Mouse (Mus musculus): Measurements from ENCODE around the gene Cpa5. TPM values are rescaled to one million over a fixed set of nuclear protein-coding genes. Genes with fewer than 3 reads are reported as not detected.

Cpa5 gene
- polyA plus RNA-seq, 1 experiment from 2014 or later, result 0.10 TPM

- WGBS, result 21% methylated on average over 17 of the region's 17 CpGs
- Histone ChIP-seq H3K4me3 (no peak overlapping the region), H3K36me3 (ENCODE audit: poor library complexity, severe bottlenecking) (no peaks in the 10 kb centered on the region), H3K27ac (peak overlapping the region; percentile 87), H3K4me2 (peak overlapping the region; percentile 45), H3K9ac (peak overlapping the region; percentile 50), H3K27me3 (no peaks in the 10 kb centered on the region), H3K4me1 (peaks cover 27% of the 10 kb centered on the region), H3K9me3 (replicated peaks) (no peaks in the 10 kb centered on the region)
- peak; percentile 73 for ATAC-seq
Observed at GRCm38 (mm10) chr6:30579961-30580840, 30.6 kb upstream of the Cpa5 start.

- Histone ChIP-seq H3K9ac (peak overlapping the region; percentile 50), H3K4me1 (peaks cover 27% of the 10 kb centered on the region), H3K9me3 (replicated peaks) (no peaks in the 10 kb centered on the region), H3K27ac (peak overlapping the region; percentile 87), H3K27me3 (no peaks in the 10 kb centered on the region), H3K4me3 (no peak overlapping the region), H3K36me3 (ENCODE audit: poor library complexity, severe bottlenecking) (no peaks in the 10 kb centered on the region), H3K4me2 (peak overlapping the region; percentile 45)
- WGBS, result 19% methylated on average over 8 of the region's 8 CpGs
- ATAC-seq, result peak; percentile 62
Observed at GRCm38 (mm10) chr6:30580841-30581176, 30.0 kb upstream of the Cpa5 start.

GRCm38 (mm10) chr6:30586886-30587442 lies 23.8 kb upstream of the Cpa5 start:
- Histone ChIP-seq H3K27me3 (no peaks in the 10 kb centered on the region), H3K9me3 (replicated peaks) (no peaks in the 10 kb centered on the region), H3K4me3 (no peak overlapping the region), H3K36me3 (ENCODE audit: poor library complexity, severe bottlenecking) (no peaks in the 10 kb centered on the region), H3K4me1 (peaks cover 14% of the 10 kb centered on the region), H3K27ac (peak overlapping the region; percentile 35; the same call in 1 of the 2 replicates), H3K4me2 (no peak overlapping the region), H3K9ac (no peak overlapping the region)
- ATAC-seq, result 0 out of 2 replicates have a peak, but pooled peaks have one; percentile 51
- WGBS, result 60% methylated on average over 7 of the region's 7 CpGs

- WGBS, result 55% methylated on average over 2 of the region's 2 CpGs
- Histone ChIP-seq H3K9me3 (replicated peaks) (no peaks in the 10 kb centered on the region), H3K36me3 (ENCODE audit: poor library complexity, severe bottlenecking) (no peaks in the 10 kb centered on the region), H3K9ac (no peak overlapping the region), H3K27ac (no peak overlapping the region), H3K4me2 (no peak overlapping the region), H3K4me1 (peaks cover 11% of the 10 kb centered on the region), H3K4me3 (no peak overlapping the region), H3K27me3 (no peaks in the 10 kb centered on the region)
- no peak for ATAC-seq
Observed at GRCm38 (mm10) chr6:30589819-30590218, 21.0 kb upstream of the Cpa5 start.

GRCm38 (mm10) chr6:30591851-30592404 lies 18.9 kb upstream of the Cpa5 start:
- Histone ChIP-seq H3K9ac (no peak overlapping the region), H3K9me3 (replicated peaks) (no peaks in the 10 kb centered on the region), H3K4me3 (no peak overlapping the region), H3K36me3 (ENCODE audit: poor library complexity, severe bottlenecking) (no peaks in the 10 kb centered on the region), H3K4me1 (peaks cover 7% of the 10 kb centered on the region), H3K27ac (no peak overlapping the region), H3K4me2 (no peak overlapping the region), H3K27me3 (no peaks in the 10 kb centered on the region)
- ATAC-seq, result no peak
- WGBS, result 86% methylated on average over 5 of the region's 5 CpGs

- Histone ChIP-seq H3K4me2 (no peak overlapping the region), H3K9me3 (replicated peaks) (no peaks in the 10 kb centered on the region), H3K36me3 (ENCODE audit: poor library complexity, severe bottlenecking) (no peaks in the 10 kb centered on the region), H3K27me3 (no peaks in the 10 kb centered on the region), H3K4me3 (no peak overlapping the region), H3K9ac (no peak overlapping the region), H3K27ac (0 out of 2 replicates have a peak overlapping the region, but pooled peaks have one; percentile 14), H3K4me1 (peaks cover 2% of the 10 kb centered on the region)
- no peak for ATAC-seq
- WGBS, result 70% methylated on average over 10 of the region's 10 CpGs
Observed at GRCm38 (mm10) chr6:30592417-30592974, 18.3 kb upstream of the Cpa5 start.

- Histone ChIP-seq H3K9me3 (replicated peaks) (no peaks in the 10 kb centered on the region), H3K9ac (no peak overlapping the region), H3K4me3 (no peak overlapping the region), H3K4me1 (no peaks in the 10 kb centered on the region), H3K27me3 (no peaks in the 10 kb centered on the region), H3K27ac (no peak overlapping the region), H3K36me3 (ENCODE audit: poor library complexity, severe bottlenecking) (no peaks in the 10 kb centered on the region), H3K4me2 (no peak overlapping the region)
- ATAC-seq, result no peak
- 85% methylated on average over 7 of the region's 7 CpGs for WGBS
Observed at GRCm38 (mm10) chr6:30594364-30594763, 16.4 kb upstream of the Cpa5 start.

- Histone ChIP-seq H3K4me3 (no peak overlapping the region), H3K4me2 (no peak overlapping the region), H3K9me3 (replicated peaks) (no peaks in the 10 kb centered on the region), H3K27ac (no peak overlapping the region), H3K36me3 (ENCODE audit: poor library complexity, severe bottlenecking) (no peaks in the 10 kb centered on the region), H3K4me1 (no peaks in the 10 kb centered on the region), H3K27me3 (no peaks in the 10 kb centered on the region), H3K9ac (no peak overlapping the region)
- ATAC-seq, result no peak
- WGBS, result 89% methylated on average over 8 of the region's 8 CpGs
Observed at GRCm38 (mm10) chr6:30596230-30596898, 14.4 kb upstream of the Cpa5 start.

- H3K4me1 ChIP-seq, result no peaks in the 10 kb centered on the region
- no peaks in the 10 kb centered on the region for H3K9me3 ChIP-seq (replicated peaks)
- no peak overlapping the region for H3K4me2 ChIP-seq
- no peak overlapping the region for H3K27ac ChIP-seq
- no peak overlapping the region for H3K9ac ChIP-seq
- no peaks in the 10 kb centered on the region for H3K27me3 ChIP-seq
- H3K36me3 ChIP-seq (ENCODE audit: poor library complexity, severe bottlenecking), result no peaks in the 10 kb centered on the region
- 77% methylated on average over 3 of the region's 3 CpGs for WGBS
- no peak for ATAC-seq
- H3K4me3 ChIP-seq, result no peak overlapping the region
Observed at GRCm38 (mm10) chr6:30600033-30600432, 10.8 kb upstream of the Cpa5 start.

GRCm38 (mm10) chr6:30600995-30601394 lies 9.8 kb upstream of the Cpa5 start:
- WGBS, result 54% methylated on average over 1 of the region's 1 CpGs

GRCm38 (mm10) chr6:30604342-30604867 lies 6.4 kb upstream of the Cpa5 start:
- Histone ChIP-seq H3K4me1 (no peaks in the 10 kb centered on the region), H3K27me3 (no peaks in the 10 kb centered on the region), H3K27ac (no peak overlapping the region), H3K9ac (no peak overlapping the region), H3K9me3 (replicated peaks) (no peaks in the 10 kb centered on the region), H3K4me2 (no peak overlapping the region), H3K36me3 (ENCODE audit: poor library complexity, severe bottlenecking) (no peaks in the 10 kb centered on the region), H3K4me3 (no peak overlapping the region)
- no peak for ATAC-seq
- 79% methylated on average over 7 of the region's 7 CpGs for WGBS

More at GRCm38 (mm10) chr6:30600995-30601394, 9.8 kb upstream of the Cpa5 start:
- no peaks in the 10 kb centered on the region for H3K36me3 ChIP-seq (ENCODE audit: poor library complexity, severe bottlenecking)
- no peaks in the 10 kb centered on the region for H3K4me1 ChIP-seq
- H3K27ac ChIP-seq, result no peak overlapping the region
- no peak overlapping the region for H3K4me3 ChIP-seq
- no peaks in the 10 kb centered on the region for H3K27me3 ChIP-seq
- no peak overlapping the region for H3K9ac ChIP-seq
- no peak for ATAC-seq
- no peak overlapping the region for H3K4me2 ChIP-seq
- no peaks in the 10 kb centered on the region for H3K9me3 ChIP-seq (replicated peaks)
